Mouse (Mus musculus): Measurements from ENCODE around the gene Mpdu1. TPM values are rescaled to one million over a fixed set of nuclear protein-coding genes. Genes with fewer than 3 reads are reported as not detected.
"Not testable (repeated sequence)": the region's sequence is repeated elsewhere in the genome, so short reads cannot be mapped to it uniquely, and the experiment has no call there.

Gene Mpdu1
- polyA plus RNA-seq, 1 experiment from 2014 or later: 74.2 TPM

DNA sequence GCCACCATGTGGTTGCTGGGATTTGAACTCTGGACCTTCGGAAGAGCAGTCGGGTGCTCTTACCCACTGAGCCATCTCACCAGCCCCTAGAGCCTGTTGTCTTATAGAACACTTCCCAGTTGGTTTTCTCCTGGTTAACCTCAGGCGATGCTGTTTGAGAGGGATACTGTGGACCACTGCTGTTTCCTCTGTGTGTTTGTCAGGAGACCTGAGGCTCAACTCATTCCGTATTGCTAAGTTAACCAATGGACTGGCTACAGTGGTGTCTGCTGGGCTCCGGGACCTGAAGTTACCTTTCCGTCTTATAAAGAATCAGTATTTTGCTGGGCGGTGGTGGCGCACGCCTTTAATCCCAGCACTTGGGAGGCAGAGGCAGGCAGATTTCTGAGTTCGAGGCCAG lies 40.4 kb upstream of the Mpdu1 start:
- DNase-seq (ENCODE audit: low spot score); H3K9me3 ChIP-seq (replicated peaks); H3K27me3 ChIP-seq (ENCODE audit: low read depth, poor library complexity, severe bottlenecking); H3K4me3 ChIP-seq; H3K36me3 ChIP-seq; H3K27ac ChIP-seq; H3K4me1 ChIP-seq: not testable (repeated sequence)
- WGBS: 92% methylated on average over 10 of the region's 10 CpGs

DNA sequence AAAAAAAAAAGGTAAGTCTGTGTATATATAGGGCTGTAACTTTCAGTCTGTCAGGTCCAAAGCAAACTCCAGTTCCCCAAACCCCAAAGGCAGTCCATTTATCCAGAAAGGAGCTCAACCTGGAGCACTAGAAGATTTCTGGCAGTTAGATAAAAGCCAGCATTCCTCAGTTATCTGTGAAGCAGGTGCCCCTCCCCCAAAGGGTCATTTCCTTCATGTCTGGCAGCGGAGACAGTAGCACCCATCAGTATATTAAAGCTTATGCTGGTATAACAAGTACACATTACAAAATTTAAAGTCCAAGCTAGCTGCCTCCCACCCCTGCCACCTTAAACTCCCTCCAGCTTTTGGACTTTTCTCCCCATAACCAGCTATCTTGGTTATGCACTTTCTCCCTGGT lies 37.2 kb upstream of the Mpdu1 start:
- WGBS: 71% methylated on average over 1 of the region's 1 CpGs
- H3K4me1 ChIP-seq: peaks cover 16% of the 10 kb centered on the region
- no peak overlapping the region for H3K27ac ChIP-seq
- H3K27me3 ChIP-seq (ENCODE audit: low read depth, poor library complexity, severe bottlenecking): no peaks in the 10 kb centered on the region
- H3K4me3 ChIP-seq: no peak overlapping the region
- H3K9me3 ChIP-seq (replicated peaks): no peaks in the 10 kb centered on the region
- H3K36me3 ChIP-seq: no peaks in the 10 kb centered on the region
- no peak for DNase-seq (ENCODE audit: low spot score)

GRCm38 (mm10) chr11:69698574-69698973 lies 36.1 kb upstream of the Mpdu1 start:
- H3K36me3 ChIP-seq: no peaks in the 10 kb centered on the region
- H3K4me1 ChIP-seq: peaks cover 17% of the 10 kb centered on the region
- 74% methylated on average over 5 of the region's 5 CpGs for WGBS
- no peak for DNase-seq (ENCODE audit: low spot score)
- no peaks in the 10 kb centered on the region for H3K9me3 ChIP-seq (replicated peaks)
- H3K27ac ChIP-seq: no peak overlapping the region
- H3K4me3 ChIP-seq: no peak overlapping the region
- H3K27me3 ChIP-seq (ENCODE audit: low read depth, poor library complexity, severe bottlenecking): no peaks in the 10 kb centered on the region

DNA sequence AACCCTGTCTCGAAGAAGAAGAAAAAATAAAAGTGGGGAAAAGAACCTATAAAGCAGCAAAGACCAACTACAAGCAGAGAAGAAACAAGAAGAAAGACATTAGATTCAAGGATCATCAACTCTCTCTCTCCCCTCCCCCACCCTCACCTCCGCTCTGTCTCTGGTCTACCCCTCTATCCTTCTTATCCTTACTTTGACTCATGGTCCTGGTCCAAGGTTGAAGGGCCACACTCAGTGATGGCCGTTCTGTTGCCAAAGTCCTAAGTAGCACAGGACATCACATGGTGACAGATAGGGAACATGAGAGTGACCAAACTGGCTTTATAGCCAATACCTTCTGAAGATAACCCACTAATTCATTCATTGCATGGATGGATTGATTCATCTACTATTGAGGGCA lies 35.0 kb upstream of the Mpdu1 start:
- 86% methylated on average over 3 of the region's 3 CpGs for WGBS
- no peak overlapping the region for H3K4me3 ChIP-seq

DNA sequence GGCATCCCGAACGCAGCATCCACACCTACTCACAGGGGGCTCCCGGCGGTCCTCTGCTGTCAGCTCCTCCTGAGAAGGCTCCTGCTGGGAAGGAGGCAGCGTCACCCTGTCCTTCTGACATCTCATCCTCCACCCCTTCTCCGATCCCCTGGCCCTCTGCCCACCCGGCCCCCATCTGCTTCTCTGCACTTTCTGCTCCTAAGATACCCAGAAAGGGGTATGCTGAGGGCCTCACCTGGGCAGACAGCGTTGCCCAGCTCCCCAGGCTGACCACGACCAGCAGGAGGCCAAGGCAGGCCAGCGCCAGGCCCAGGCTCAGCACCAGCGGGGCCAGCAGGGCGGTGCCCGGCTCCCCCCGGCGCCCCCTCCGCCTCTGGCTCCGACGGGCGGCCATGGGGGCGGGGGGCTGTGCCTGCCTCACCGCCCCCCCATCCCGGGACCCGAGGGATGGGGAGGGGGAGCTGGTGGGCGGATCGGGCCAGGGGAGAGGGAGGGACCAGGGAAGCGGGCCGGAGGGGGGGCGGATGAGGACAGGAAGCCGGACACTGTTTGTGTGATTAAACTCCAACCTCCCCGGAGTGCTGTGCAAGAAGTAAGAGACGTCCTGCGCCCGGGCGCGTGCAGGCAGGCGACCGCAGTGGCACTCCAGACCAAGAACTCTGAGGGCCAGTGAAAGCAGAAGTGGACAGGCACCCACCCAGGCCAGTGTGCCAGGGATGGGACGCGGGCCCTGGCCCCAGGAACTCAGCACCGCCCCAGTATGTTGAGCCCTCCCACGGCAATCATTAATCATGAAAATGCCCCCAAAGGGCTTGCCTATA lies 33.1 kb upstream of the Mpdu1 start, which contains the start of the genes Tnfsf12 and Tnfsfm13:
Gene Tnfsf12 (minus strand): TSS at position 489 of the 821 bp plus-strand sequence.
Gene Tnfsfm13 (minus strand): TSS at position 738 of the 821 bp plus-strand sequence.
- Histone ChIP-seq H3K27ac (peak within 1 kb of the TSS; percentile 90), H3K27me3 (ENCODE audit: low read depth, poor library complexity, severe bottlenecking) (no peaks in the 10 kb centered on the region; the same call in 1 of the 2 replicates), H3K4me3 (peak within 1 kb of the TSS; percentile 69), H3K4me1 (peaks cover 22% of the 10 kb centered on the region), H3K36me3 (no peaks in the 10 kb centered on the region), H3K9me3 (replicated peaks) (no peaks in the 10 kb centered on the region)
- peak; percentile 79 for DNase-seq (ENCODE audit: low spot score)
- WGBS: 2% methylated on average over 41 of the region's 41 CpGs

More for the DNA sequence above, 35.0 kb upstream of the Mpdu1 start:
- Histone ChIP-seq H3K27me3 (ENCODE audit: low read depth, poor library complexity, severe bottlenecking) (no peaks in the 10 kb centered on the region), H3K9me3 (replicated peaks) (no peaks in the 10 kb centered on the region), H3K36me3 (no peaks in the 10 kb centered on the region), H3K4me1 (peaks cover 22% of the 10 kb centered on the region), H3K27ac (no peak overlapping the region)
- no peak for DNase-seq (ENCODE audit: low spot score)

- Histone ChIP-seq H3K27ac (peak overlapping the region; percentile 90), H3K9me3 (replicated peaks) (no peaks in the 10 kb centered on the region), H3K36me3 (no peaks in the 10 kb centered on the region), H3K27me3 (ENCODE audit: low read depth, poor library complexity, severe bottlenecking) (no peaks in the 10 kb centered on the region; the same call in 1 of the 2 replicates), H3K4me1 (peaks cover 22% of the 10 kb centered on the region), H3K4me3 (peak overlapping the region; percentile 69)
- no peak for DNase-seq (ENCODE audit: low spot score)
- WGBS: 34% methylated on average over 6 of the region's 6 CpGs
These were observed 32.6 kb upstream of the Mpdu1 start for GRCm38 (mm10) chr11:69695046-69695360.

DNA sequence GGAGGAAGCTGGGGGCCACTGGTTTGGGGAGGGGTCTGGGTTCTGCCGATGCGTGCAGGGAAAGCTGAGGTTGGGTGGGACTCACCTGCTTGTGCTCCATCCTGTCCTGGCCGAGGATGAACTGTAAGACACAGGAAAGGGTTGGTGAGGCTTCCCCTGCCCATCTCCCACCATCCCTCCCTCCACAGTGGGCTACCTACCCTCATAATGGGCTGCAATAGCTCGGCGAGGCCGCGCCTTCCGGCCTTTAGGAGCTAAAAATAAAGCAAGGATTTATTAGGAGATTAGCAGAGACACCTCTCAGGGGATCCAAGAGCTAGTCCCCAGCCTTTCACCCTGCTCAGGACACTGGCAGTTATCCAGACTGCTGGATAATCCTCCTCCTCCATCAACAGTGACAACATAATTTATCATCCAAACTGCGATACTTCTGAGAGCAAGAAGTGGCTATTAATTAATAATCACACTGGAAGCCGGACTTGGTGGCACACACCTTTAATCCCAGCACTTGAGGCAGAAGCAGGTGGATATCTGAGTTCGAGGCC lies 31.1 kb upstream of the Mpdu1 start:
- Histone ChIP-seq H3K27me3 (ENCODE audit: low read depth, poor library complexity, severe bottlenecking) (no peaks in the 10 kb centered on the region; the same call in 1 of the 2 replicates), H3K36me3 (no peaks in the 10 kb centered on the region), H3K27ac (no peak overlapping the region), H3K4me3 (no peak overlapping the region), H3K9me3 (replicated peaks) (no peaks in the 10 kb centered on the region), H3K4me1 (peaks cover 22% of the 10 kb centered on the region)
- no peak for DNase-seq (ENCODE audit: low spot score)
- 67% methylated on average over 11 of the region's 11 CpGs for WGBS

DNA sequence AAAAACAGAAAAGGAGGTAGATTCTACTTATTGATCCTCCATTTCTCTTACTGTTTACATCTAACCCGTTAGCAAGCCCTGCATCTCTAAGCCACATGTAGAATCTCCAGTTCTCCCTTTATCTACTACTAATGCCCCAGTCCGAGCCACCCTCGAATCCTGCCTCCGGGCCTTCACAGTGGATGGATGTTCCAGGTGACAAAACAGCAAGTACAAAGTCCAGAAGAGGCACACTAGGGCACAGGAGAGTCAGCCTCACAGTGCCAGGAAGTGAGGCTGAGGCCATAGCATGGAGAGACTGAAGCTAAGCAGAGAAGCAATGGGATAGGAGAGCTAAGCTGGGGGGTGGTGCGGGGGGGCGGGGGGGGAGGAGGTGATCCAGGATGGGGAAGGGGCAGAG lies 30.4 kb upstream of the Mpdu1 start:
- Histone ChIP-seq H3K36me3 (no peaks in the 10 kb centered on the region), H3K27me3 (ENCODE audit: low read depth, poor library complexity, severe bottlenecking) (no peaks in the 10 kb centered on the region; the same call in 1 of the 2 replicates), H3K4me3 (no peak overlapping the region), H3K9me3 (replicated peaks) (no peaks in the 10 kb centered on the region), H3K27ac (no peak overlapping the region), H3K4me1 (peaks cover 22% of the 10 kb centered on the region)
- no peak for DNase-seq (ENCODE audit: low spot score)
- WGBS: 86% methylated on average over 6 of the region's 6 CpGs

- H3K4me1 ChIP-seq: peaks cover 22% of the 10 kb centered on the region
- 74% methylated on average over 9 of the region's 9 CpGs for WGBS
These were observed 29.9 kb upstream of the Mpdu1 start for GRCm38 (mm10) chr11:69692196-69692811.

GRCm38 (mm10) chr11:69689891-69690290 lies 27.4 kb upstream of the Mpdu1 start:
- Histone ChIP-seq H3K27me3 (ENCODE audit: low read depth, poor library complexity, severe bottlenecking) (peaks cover 15% of the 10 kb centered on the region), H3K36me3 (no peaks in the 10 kb centered on the region), H3K4me1 (peaks cover 19% of the 10 kb centered on the region), H3K9me3 (replicated peaks) (no peaks in the 10 kb centered on the region), H3K4me3 (no peak overlapping the region), H3K27ac (no peak overlapping the region)
- no peak for DNase-seq (ENCODE audit: low spot score)
- WGBS: 92% methylated on average over 1 of the region's 1 CpGs

More at GRCm38 (mm10) chr11:69692196-69692811, 29.9 kb upstream of the Mpdu1 start:
- no peaks in the 10 kb centered on the region for H3K36me3 ChIP-seq
- DNase-seq (ENCODE audit: low spot score): no peak
- H3K4me3 ChIP-seq: no peak overlapping the region
- H3K27ac ChIP-seq: no peak overlapping the region
- peaks cover under 1% of the 10 kb centered on the region; the same call in 1 of the 2 replicates for H3K27me3 ChIP-seq (ENCODE audit: low read depth, poor library complexity, severe bottlenecking)
- no peaks in the 10 kb centered on the region for H3K9me3 ChIP-seq (replicated peaks)

DNA sequence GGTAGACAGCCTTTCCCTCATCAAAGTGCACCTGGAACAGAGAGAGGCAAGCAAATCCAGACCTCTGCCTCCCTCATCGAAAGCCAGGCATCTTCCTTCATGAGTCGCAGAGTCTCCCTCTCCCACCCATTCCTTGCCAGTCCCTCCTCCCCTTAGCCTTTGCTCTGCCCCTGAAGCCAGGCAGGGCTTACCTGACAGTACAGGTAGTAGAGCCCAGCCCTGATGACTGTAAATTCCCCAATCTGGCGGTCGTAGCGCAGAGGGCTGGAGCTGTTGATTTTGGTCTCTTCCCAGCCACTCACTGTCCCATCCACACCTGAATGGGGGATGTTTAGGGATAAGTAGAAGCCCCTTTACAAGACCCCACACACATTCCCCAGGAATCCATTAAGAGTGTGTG lies 24.6 kb upstream of the Mpdu1 start:
- peak overlapping the region; percentile 44; the same call in 1 of the 2 replicates for H3K27ac ChIP-seq
- H3K9me3 ChIP-seq (replicated peaks): no peaks in the 10 kb centered on the region
- WGBS: 51% methylated on average over 5 of the region's 5 CpGs
- no peak for DNase-seq (ENCODE audit: low spot score)
- peaks cover 28% of the 10 kb centered on the region for H3K4me1 ChIP-seq
- peaks cover 15% of the 10 kb centered on the region for H3K27me3 ChIP-seq (ENCODE audit: low read depth, poor library complexity, severe bottlenecking)
- H3K4me3 ChIP-seq: no peak overlapping the region
- H3K36me3 ChIP-seq: no peaks in the 10 kb centered on the region

DNA sequence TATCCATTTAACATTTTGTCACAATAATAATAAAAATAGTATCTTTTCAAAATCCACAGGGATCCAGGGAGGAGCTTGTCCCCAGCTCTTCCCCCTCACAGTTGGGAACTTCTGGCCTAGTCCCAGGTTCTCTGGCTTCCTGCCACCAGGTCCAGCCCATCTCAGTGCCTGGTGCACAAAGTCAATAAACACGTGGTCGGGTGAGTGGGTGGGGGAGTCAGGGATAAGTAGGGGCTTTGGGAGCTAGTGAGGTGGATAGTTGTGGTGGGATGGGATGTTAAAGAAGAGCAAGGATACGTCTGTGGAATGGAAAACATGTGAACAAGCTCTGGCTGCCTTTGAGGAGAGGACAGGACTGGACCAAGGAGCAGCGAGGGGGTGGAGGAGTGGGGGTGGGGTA lies 23.9 kb upstream of the Mpdu1 start:
- peaks cover 15% of the 10 kb centered on the region for H3K27me3 ChIP-seq (ENCODE audit: low read depth, poor library complexity, severe bottlenecking)
- WGBS: 18% methylated on average over 4 of the region's 4 CpGs
- peak overlapping the region; percentile 44; the same call in 1 of the 2 replicates for H3K27ac ChIP-seq
- no peaks in the 10 kb centered on the region for H3K9me3 ChIP-seq (replicated peaks)
- no peaks in the 10 kb centered on the region for H3K36me3 ChIP-seq
- no peak overlapping the region for H3K4me3 ChIP-seq
- DNase-seq (ENCODE audit: low spot score): no peak
- H3K4me1 ChIP-seq: peaks cover 33% of the 10 kb centered on the region

Measured in limb, embryonic 10.5 days (tissue).